Mouse (Mus musculus): Measurements from ENCODE around the gene Vgll4. TPM values are rescaled to one million over a fixed set of nuclear protein-coding genes. Genes with fewer than 3 reads are reported as not detected.

The Vgll4 gene
- polyA plus RNA-seq, 1 experiment from 2014 or later = 76.0 TPM

- H3K9ac ChIP-seq = no peak overlapping the region
- no peak overlapping the region for H3K4me2 ChIP-seq (replicated peaks)
- 95% methylated on average over 5 of the region's 5 CpGs for WGBS
- H3K4me3 ChIP-seq (replicated peaks) = no peak overlapping the region
- no peaks in the 10 kb centered on the region for H3K27me3 ChIP-seq (replicated peaks)
- no peaks in the 10 kb centered on the region for H3K36me3 ChIP-seq
- H3K27ac ChIP-seq = no peak overlapping the region
- no peaks in the 10 kb centered on the region for H3K9me3 ChIP-seq
- no peak for ATAC-seq
- peaks cover 9% of the 10 kb centered on the region for H3K4me1 ChIP-seq (replicated peaks)
These were observed 154.7 kb downstream of the Vgll4 start for GRCm38 (mm10) chr6:114814882-114815650.

GRCm38 (mm10) chr6:114814199-114814881 lies 155.5 kb downstream of the Vgll4 start:
- H3K9ac ChIP-seq = no peak overlapping the region
- 52% methylated on average over 6 of the region's 6 CpGs for WGBS
- peaks cover 6% of the 10 kb centered on the region for H3K4me1 ChIP-seq (replicated peaks)
- H3K9me3 ChIP-seq = no peaks in the 10 kb centered on the region
- H3K36me3 ChIP-seq = no peaks in the 10 kb centered on the region
- no peaks in the 10 kb centered on the region for H3K27me3 ChIP-seq (replicated peaks)
- no peak overlapping the region for H3K27ac ChIP-seq
- no peak overlapping the region for H3K4me2 ChIP-seq (replicated peaks)
- no peak overlapping the region for H3K4me3 ChIP-seq (replicated peaks)
- ATAC-seq = no peak

GRCm38 (mm10) chr6:114812779-114813178 lies 157.0 kb downstream of the Vgll4 start:
- no peaks in the 10 kb centered on the region for H3K27me3 ChIP-seq (replicated peaks)
- H3K36me3 ChIP-seq = no peaks in the 10 kb centered on the region
- H3K9me3 ChIP-seq = no peaks in the 10 kb centered on the region
- no peak overlapping the region for H3K4me3 ChIP-seq (replicated peaks)
- H3K4me2 ChIP-seq (replicated peaks) = no peak overlapping the region
- no peak overlapping the region for H3K9ac ChIP-seq
- no peak for ATAC-seq
- H3K4me1 ChIP-seq (replicated peaks) = no peaks in the 10 kb centered on the region; the same call in none of the 2 replicates
- 82% methylated on average over 4 of the region's 4 CpGs for WGBS
- no peak overlapping the region for H3K27ac ChIP-seq

- H3K9me3 ChIP-seq = no peaks in the 10 kb centered on the region
- 84% methylated on average over 5 of the region's 5 CpGs for WGBS
- H3K27ac ChIP-seq = no peak overlapping the region
- ATAC-seq = no peak
- no peaks in the 10 kb centered on the region for H3K27me3 ChIP-seq (replicated peaks)
- H3K4me2 ChIP-seq (replicated peaks) = no peak overlapping the region
- H3K4me3 ChIP-seq (replicated peaks) = no peak overlapping the region
- H3K9ac ChIP-seq = no peak overlapping the region
- H3K4me1 ChIP-seq (replicated peaks) = no peaks in the 10 kb centered on the region; the same call in 1 of the 2 replicates
- H3K36me3 ChIP-seq = no peaks in the 10 kb centered on the region
These were observed 157.5 kb downstream of the Vgll4 start for GRCm38 (mm10) chr6:114812322-114812721.

Other genes starting within 250 kb of the Vgll4 start
- gene Tamm41, start 67.9 kb upstream of the Vgll4 start, polyA plus RNA-seq (2015; fragmentation: Nextera tagmentation; extraction: Ambion mirVana) = 60.1 and 61.6 TPM in 2 replicates
- gene Syn2, start 164.9 kb upstream of the Vgll4 start, polyA plus RNA-seq (2015; fragmentation: Nextera tagmentation; extraction: Ambion mirVana) = 3.3 and 3.5 TPM in 2 replicates

Measured in intestine, embryonic 15.5 days (tissue).